Mouse (Mus musculus): ENCODE results near the gene E330009J07Rik.

DNA sequence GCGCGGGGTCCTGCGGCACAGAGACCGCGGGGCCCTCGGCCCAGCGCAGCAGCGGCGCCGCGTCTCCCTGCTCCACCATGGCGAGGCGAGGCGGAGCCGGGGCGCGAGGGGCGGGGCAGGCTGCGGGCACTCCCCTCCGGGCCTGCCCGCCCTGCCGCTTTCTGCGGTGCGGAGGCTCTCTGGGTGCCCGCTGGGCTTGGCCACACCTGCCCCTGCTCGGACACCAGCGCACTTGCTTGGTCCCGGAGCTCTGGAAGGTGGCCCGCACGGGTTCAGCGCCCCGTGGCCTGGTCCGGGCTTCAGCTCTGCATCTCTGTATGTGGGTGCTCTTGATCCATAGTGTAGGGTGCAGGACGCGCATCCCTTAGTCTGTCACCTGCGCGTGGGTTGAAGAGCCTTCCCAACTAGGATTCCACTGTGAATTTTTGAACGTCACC lies at the start of gene E330009J07Rik:
- TF ChIP-seq CTCF (IDR thresholded peaks at IDR 0.05; ENCODE audit: low read depth) (no peak), EP300 (optimal IDR thresholded peaks at IDR 0.05) (no peak)
